Mouse (Mus musculus): ENCODE results near the gene Hip1.

GRCm38 (mm10) chr5:135589996-135590784, 45.3 kb upstream of the Hip1 start:
- TF ChIP-seq CTCF (IDR thresholded peaks at IDR 0.05; ENCODE audit: low read depth, low read length) (no peak), GATA1 (IDR thresholded peaks at IDR 0.05; ENCODE audit: borderline replicate concordance, low read length) (no peak)
